Mouse (Mus musculus): ENCODE data around the gene Fbxo8. TPM values are rescaled to one million over a fixed set of nuclear protein-coding genes. Genes with fewer than 3 reads are reported as not detected.

The Fbxo8 gene
- total and polyA plus RNA-seq, 3 experiments: 17.0 to 28.8 TPM; not detected in 1

GRCm38 (mm10) chr8:56566856-56567255, 16.0 kb downstream of the Fbxo8 start:
- Histone ChIP-seq H3K4me1 (ENCODE audit: control insufficient read depth in 1 of 2, insufficient read depth in 2 of 2, low read length in 2 of 2) (no peaks in the 10 kb centered on the region), H3K27me3 (ENCODE audit: control insufficient read depth in 1 of 2, insufficient read depth in 2 of 2, low read length in 2 of 2) (no peaks in the 10 kb centered on the region), H3K36me3 (ENCODE audit: control insufficient read depth in 1 of 2, insufficient read depth in 2 of 2, low read length in 2 of 2) (peaks cover 0 to 4% of the 10 kb centered on the region in 2 experiments; a peak in 2 of 4 replicates), H3K4me3 (ENCODE audit: control insufficient read depth in 1 of 2, insufficient read depth in 1 of 2, low read depth in 2 of 2, low read length in 2 of 2) (no peak overlapping the region), H3K9me3 (replicated peaks; ENCODE audit: insufficient read depth, low read length) (no peaks in the 10 kb centered on the region), H3K79me2 (ENCODE audit: control insufficient read depth, insufficient read depth, low read length, poor library complexity) (no peaks in the 10 kb centered on the region; the same call in 1 of the 2 replicates), H3K27ac (ENCODE audit: control insufficient read depth, low read depth, low read length) (no peak overlapping the region), H3K9ac (ENCODE audit: control insufficient read depth, low read depth, low read length, poor library complexity, severe bottlenecking) (no peak overlapping the region)
- DNase-seq (ENCODE audit: low read depth, low spot score): no peak
- TF ChIP-seq MAFK (IDR thresholded peaks at IDR 0.05; ENCODE audit: borderline replicate concordance, low read depth, low read length) (no peak), ZMIZ1 (IDR thresholded peaks at IDR 0.05; ENCODE audit: low read depth, low read length) (no peak), MAX (IDR thresholded peaks at IDR 0.05; ENCODE audit: low read length) (no peak), HCFC1 (IDR thresholded peaks at IDR 0.05; ENCODE audit: low read depth, low read length) (no peak), MEF2A (IDR thresholded peaks at IDR 0.05; ENCODE audit: extremely low read depth, insufficient replicate concordance, low read depth, low read length, poor library complexity, severe bottlenecking) (no peak), UBTF (IDR thresholded peaks at IDR 0.05; ENCODE audit: borderline replicate concordance, insufficient read depth, low read depth, low read length) (no peak), POLR2AphosphoS5 (IDR thresholded peaks at IDR 0.05; ENCODE audit: borderline replicate concordance, low read depth, low read length) (no peak)

GRCm38 (mm10) chr8:56580918-56581317, 30.0 kb downstream of the Fbxo8 start:
- Histone ChIP-seq H3K9ac (ENCODE audit: control insufficient read depth, low read depth, low read length, poor library complexity, severe bottlenecking) (no peak overlapping the region), H3K4me3 (ENCODE audit: control insufficient read depth in 1 of 2, insufficient read depth in 1 of 2, low read depth in 2 of 2, low read length in 2 of 2) (no peak overlapping the region), H3K79me2 (ENCODE audit: control insufficient read depth, insufficient read depth, low read length, poor library complexity) (no peaks in the 10 kb centered on the region), H3K36me3 (ENCODE audit: control insufficient read depth in 1 of 2, insufficient read depth in 2 of 2, low read length in 2 of 2) (no peaks in the 10 kb centered on the region; a peak in 1 of 4 replicates), H3K9me3 (replicated peaks; ENCODE audit: insufficient read depth, low read length) (no peaks in the 10 kb centered on the region), H3K27ac (ENCODE audit: control insufficient read depth, low read depth, low read length) (no peak overlapping the region), H3K27me3 (ENCODE audit: control insufficient read depth in 1 of 2, insufficient read depth in 2 of 2, low read length in 2 of 2) (no peaks in the 10 kb centered on the region), H3K4me1 (ENCODE audit: control insufficient read depth in 1 of 2, insufficient read depth in 2 of 2, low read length in 2 of 2) (no peaks in the 10 kb centered on the region)
- no peak for TF ChIP-seq BHLHE40 (IDR thresholded peaks at IDR 0.05; ENCODE audit: borderline replicate concordance, low read depth, low read length)
- TF ChIP-seq TBP (IDR thresholded peaks at IDR 0.05; ENCODE audit: low read depth, low read length): no peak
- no peak for TF ChIP-seq GATA1 (IDR thresholded peaks at IDR 0.05; ENCODE audit: low read depth, low read length)
- no peak for TF ChIP-seq SIN3A (IDR thresholded peaks at IDR 0.05; ENCODE audit: low read length)
- no peak for TF ChIP-seq ZNF384 (IDR thresholded peaks at IDR 0.05; ENCODE audit: low read depth, low read length)
- no peak for TF ChIP-seq USF2 (IDR thresholded peaks at IDR 0.05; ENCODE audit: borderline replicate concordance in 1 of 2, insufficient read depth in 1 of 2, low read depth in 1 of 2, low read length in 2 of 2)
- no peak for TF ChIP-seq CHD2 (IDR thresholded peaks at IDR 0.05; ENCODE audit: low read length)
- TF ChIP-seq MYB (IDR thresholded peaks at IDR 0.05; ENCODE audit: low read depth, low read length): no peak
- no peak for TF ChIP-seq POLR2AphosphoS2 (IDR thresholded peaks at IDR 0.05; ENCODE audit: low read length)
- no peak for TF ChIP-seq ETS1 (IDR thresholded peaks at IDR 0.05; ENCODE audit: low read depth, low read length)
- no peak for TF ChIP-seq USF1 (IDR thresholded peaks at IDR 0.05; ENCODE audit: low read depth, low read length)
- TF ChIP-seq EP300 (IDR thresholded peaks at IDR 0.05; ENCODE audit: low read depth in 1 of 2, low read length in 2 of 2): no peak
- TF ChIP-seq ZKSCAN1 (IDR thresholded peaks at IDR 0.05; ENCODE audit: low read depth, low read length): no peak
- no peak for TF ChIP-seq RAD21 (IDR thresholded peaks at IDR 0.05; ENCODE audit: low read depth, low read length)
- no peak for TF ChIP-seq HCFC1 (IDR thresholded peaks at IDR 0.05; ENCODE audit: low read depth, low read length)
- no peak for TF ChIP-seq POLR2AphosphoS5 (IDR thresholded peaks at IDR 0.05; ENCODE audit: borderline replicate concordance, low read depth, low read length)
- TF ChIP-seq NELFE (IDR thresholded peaks at IDR 0.05; ENCODE audit: low read depth, low read length): no peak
- no peak for DNase-seq (ENCODE audit: low read depth, low spot score)
